Mouse (Mus musculus) spleen, adult 12 weeks (tissue): ENCODE measurements around the gene Cfap46.

Experiments used
- DNase-seq: peaks from one replicate; pipeline ENCODE4 v3.0.0; 2022; ENCODE audit warnings: low spot score

The Cfap46 gene

GRCm38 (mm10) chr7:139683706-139684552 is at the start of gene Cfap46:
Gene Cfap46 (minus strand): TSS chr7:139683817.
- peak; percentile 18 for DNase-seq

- DNase-seq = no peak
Observed at GRCm38 (mm10) chr7:139731276-139731696, 47.7 kb upstream of the Cfap46 start.

GRCm38 (mm10) chr7:139727072-139727471 is 43.5 kb upstream of the Cfap46 start:
- no peak for DNase-seq

DNA sequence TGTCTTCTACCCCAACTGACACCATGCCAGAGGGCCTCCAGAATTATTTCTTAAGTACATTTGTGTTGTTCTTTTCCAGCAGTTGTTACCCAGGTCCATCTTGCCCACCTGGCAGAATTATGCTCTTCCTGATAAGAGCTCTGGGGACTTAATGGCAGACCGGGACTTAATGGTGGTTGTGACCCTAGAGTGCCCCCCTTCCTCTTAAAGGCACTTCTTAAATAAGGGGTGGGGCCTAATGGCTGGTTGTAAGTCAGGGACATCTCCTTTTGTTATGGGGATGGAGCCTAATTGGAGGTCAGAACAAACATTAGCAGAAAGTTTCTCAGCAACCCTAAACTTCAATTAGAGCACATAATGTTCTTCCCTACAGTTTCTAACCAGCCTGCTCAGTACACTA is 42.0 kb upstream of the Cfap46 start:
- no peak for DNase-seq

GRCm38 (mm10) chr7:139723986-139724385 is 40.4 kb upstream of the Cfap46 start:
- DNase-seq = no peak

DNA sequence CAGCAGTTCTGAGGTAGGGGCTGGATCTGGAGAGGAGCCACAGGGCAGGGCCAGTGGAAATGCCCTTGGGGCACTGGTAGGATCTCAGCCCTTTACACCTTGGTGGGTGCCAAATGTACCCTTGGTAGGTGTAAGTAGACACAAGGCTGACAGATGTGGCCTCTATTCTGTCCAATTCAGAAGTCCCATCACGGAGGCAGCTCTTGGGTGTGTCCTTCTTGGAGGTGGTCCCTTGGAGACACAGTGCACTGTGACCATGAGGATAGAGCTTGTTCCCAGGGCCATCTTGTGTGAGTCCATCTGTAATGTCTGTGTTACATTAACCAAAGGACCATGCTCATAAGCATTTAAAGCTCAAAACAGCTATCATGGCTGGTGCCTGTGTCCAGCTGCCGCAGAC is 37.6 kb upstream of the Cfap46 start:
- DNase-seq = no peak

DNA sequence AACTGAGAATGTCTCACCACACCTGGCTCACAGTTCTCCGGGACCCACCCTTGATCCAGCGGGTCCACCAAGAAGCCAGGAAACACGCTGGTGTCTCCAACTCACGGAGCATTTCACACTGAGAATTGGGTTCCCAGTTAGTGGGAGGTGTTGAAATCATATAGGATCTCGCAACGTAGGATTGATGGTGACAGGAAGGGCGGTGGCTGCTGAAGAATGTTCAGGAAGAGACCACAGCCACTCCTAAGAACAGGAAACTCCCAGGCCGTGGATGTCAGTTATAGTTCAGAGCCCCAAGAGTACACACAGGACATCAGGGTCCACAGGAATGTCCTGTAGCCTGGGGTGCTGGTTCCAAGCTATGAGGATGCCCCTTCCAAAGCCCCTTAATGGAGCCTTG is 34.2 kb upstream of the Cfap46 start:
- no peak for DNase-seq

DNA sequence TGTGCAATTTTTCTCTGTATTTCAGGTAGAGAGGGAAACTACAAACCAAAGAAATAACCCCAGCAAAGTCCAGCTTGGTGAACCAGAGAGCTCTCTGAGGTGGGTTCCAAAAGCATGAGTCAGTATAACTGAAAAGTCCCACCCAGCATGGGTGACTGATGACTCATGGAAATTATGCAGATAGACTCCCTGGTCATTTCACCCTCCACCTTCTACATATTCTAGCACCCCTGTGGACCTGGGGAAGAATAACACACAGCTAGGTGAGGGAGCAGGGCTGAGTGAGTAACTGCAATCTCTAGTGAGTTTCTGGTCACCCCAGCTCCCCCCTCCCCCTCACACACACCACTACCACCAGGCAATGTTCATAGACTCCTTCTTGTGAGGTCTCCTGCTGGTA is 28.2 kb upstream of the Cfap46 start:
- no peak for DNase-seq

GRCm38 (mm10) chr7:139706411-139707120 is 22.9 kb upstream of the Cfap46 start:
- DNase-seq = no peak

GRCm38 (mm10) chr7:139705781-139706180 is 22.2 kb upstream of the Cfap46 start:
- DNase-seq = no peak

DNA sequence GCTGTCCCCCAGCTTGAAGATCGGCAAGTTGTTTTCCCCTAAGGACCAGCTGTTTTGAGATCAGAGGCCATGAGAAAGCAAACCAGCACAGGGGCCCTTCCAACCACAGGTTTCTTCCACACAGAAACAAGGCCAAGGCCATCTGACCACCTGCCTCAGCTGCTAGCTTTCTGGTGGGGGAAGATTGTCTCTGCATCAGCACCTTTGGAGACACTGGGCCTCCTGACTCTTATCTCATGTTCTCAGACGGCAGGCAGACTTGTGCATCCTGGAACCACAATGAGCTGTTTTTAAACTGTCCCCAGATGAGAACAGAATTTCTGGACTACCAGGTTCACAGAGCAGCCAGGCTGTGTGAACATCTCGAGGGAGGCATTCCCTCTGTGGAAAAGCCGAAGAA is 21.5 kb upstream of the Cfap46 start:
- no peak for DNase-seq

- DNase-seq = no peak
Observed at GRCm38 (mm10) chr7:139703826-139704199, 20.2 kb upstream of the Cfap46 start.

GRCm38 (mm10) chr7:139703146-139703825 is 19.7 kb upstream of the Cfap46 start:
- DNase-seq = no peak

DNA sequence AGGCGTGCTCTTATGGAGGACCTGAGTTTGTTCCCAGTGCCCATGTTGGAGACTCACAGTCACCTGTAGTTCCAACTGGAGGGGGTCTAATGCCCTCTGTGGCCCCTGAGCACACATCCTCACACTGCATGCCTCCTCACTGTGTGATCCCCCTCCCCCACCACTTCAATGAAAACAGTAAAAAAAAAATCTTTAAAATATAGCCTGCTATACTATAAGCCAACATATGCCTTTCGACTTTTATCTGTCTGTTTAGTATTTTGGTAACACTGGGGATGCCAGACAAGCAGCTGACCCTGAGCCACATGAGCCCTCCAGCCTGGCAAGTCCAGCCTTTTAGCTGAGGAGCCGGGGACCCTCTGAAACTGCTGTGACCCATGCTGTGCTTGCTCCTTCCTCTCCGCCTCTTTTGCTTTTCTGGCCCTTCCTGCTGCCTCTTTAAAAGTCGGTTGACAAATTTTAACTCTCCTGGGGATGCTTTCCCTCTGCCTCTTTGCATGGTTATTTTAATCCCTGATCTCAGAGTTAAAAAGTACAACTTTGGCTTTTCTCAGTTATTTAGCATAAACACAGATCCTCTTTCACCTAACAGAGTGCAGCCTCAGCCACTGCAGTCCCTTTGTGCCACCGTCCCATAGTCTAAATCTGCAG is 18.2 kb upstream of the Cfap46 start:
- no peak for DNase-seq

DNA sequence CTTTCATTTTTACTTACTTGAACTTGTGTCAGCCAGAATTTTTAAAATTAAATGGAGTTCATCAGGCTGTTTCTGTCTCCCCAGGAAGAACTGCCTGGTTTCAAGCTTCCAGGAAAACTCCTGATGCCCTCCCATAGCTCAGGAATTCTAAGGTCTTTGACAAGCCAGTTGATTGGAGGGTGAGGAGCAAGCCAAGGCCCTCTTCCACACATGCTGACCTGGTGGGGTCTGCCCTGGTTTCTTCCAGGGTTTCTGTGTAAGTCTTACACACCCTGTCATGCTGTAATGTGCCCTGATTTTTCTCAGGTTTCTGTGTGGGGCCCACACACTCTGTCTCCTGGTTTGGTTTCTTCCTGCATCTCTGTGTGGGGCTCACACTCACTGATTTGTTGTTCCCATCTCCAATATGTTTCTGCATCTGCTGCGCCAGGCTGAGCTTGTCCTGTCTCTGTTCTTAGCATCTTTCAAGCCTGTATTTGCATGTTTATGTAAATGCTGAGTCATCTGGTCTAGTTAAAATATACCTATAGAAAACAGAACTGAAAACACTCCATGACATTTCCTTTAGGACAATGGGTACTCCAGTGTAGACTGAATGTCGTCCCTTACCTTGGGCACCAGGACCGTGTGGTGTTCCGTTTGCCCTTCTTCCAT is 9.2 kb upstream of the Cfap46 start:
- no peak for DNase-seq

GRCm38 (mm10) chr7:139692211-139692610 is 8.6 kb upstream of the Cfap46 start:
- DNase-seq = no peak

DNA sequence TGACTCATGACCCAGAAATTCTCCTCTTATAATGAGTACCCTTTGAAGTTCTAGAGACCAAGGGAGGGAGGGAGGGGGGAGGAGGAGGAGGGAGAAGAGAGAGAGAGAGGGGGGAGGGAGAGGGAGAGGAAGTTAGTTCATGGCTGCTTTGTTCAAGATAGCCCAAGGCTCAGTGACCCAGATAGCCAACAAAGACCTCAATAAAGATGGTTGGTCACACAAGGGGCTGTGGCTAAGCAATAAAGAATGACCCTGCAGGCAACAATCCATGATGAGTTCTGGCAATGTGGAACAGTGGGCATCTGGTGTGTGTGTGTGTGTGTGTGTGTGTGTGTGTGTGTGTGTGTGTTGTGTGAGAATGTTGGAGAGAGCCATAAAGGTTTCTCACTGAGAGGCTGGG is 1.7 kb upstream of the Cfap46 start:
- DNase-seq = no peak

GRCm38 (mm10) chr7:139684553-139684929 is 924 bp upstream of the Cfap46 start:
- peak; percentile 51 for DNase-seq

DNA sequence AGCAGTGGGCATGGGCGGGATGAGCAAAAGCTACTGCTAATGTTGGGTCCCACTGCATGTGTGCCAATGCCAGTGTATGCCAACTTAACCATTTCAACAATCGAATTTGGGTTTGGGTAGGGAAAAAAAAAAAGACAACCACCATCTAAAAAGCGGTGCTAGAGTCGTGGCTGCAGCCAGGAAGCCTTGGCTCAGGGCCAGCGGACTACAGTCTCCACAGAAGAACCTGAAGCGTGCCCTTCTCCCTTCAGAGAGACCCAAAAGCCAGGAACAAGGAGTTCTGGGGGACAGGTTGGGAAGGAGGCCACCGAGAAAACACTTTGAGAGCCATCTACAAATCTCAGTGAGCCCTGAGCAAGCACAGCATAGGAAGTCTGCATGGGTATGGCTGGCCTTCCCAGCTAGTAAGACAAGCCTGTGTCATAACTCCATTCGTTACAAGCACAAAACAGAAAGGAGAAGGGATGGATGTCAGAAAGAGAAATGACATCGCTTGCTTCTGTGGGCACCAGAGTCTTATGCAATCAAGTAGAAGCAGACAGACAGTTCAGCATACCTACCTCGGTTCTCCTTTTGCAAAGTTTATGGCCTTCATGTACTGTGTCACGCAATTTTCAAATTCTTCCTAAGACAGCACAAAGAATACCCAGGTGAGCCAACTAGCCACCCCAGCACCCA is 1.6 kb downstream of the Cfap46 start:
- DNase-seq = no peak

DNA sequence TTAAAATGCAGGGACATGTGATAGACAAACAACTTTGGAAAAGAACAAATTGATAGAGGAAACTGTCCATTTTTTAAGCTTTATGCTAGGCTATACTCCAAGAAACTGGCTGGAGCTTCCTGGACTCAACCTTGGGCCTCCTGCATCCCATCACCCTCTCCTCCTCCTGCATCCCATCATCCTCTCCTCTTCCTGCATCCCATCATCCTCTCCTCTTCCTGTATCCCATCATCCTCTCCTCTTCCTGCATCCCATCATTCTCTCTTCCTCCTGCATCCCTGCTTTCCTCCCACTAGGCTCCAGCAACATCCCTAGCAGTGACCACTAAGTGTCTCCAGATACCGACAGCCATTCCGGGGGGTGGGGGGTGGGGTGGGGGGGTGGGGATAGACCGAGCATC is 7.2 kb downstream of the Cfap46 start:
- no peak for DNase-seq

- DNase-seq = no peak
Observed at GRCm38 (mm10) chr7:139666871-139667270, 16.7 kb downstream of the Cfap46 start.
